Mouse (Mus musculus): ENCODE data around the gene Ppm1a.

Gene Ppm1a

GRCm38 (mm10) chr12:72825656-72826055, 68.4 kb downstream of the Ppm1a start:
- DNase-seq (ENCODE audit: low read depth, low spot score) = no peak

GRCm38 (mm10) chr12:72828846-72829556, 71.7 kb downstream of the Ppm1a start:
- no peak for DNase-seq (ENCODE audit: low read depth, low spot score)

GRCm38 (mm10) chr12:72829777-72830176, 72.5 kb downstream of the Ppm1a start:
- no peak for DNase-seq (ENCODE audit: low read depth, low spot score)

GRCm38 (mm10) chr12:72830317-72830716, 73.1 kb downstream of the Ppm1a start:
- DNase-seq (ENCODE audit: low read depth, low spot score) = no peak

GRCm38 (mm10) chr12:72831711-72832432, 74.6 kb downstream of the Ppm1a start:
- no peak for DNase-seq (ENCODE audit: low read depth, low spot score)

- peak; percentile 47 for DNase-seq (ENCODE audit: low read depth, low spot score)
Observed at GRCm38 (mm10) chr12:72834773-72835517, 77.7 kb downstream of the Ppm1a start.

- peak; percentile 47 for DNase-seq (ENCODE audit: low read depth, low spot score)
Observed at GRCm38 (mm10) chr12:72835518-72836015, 78.3 kb downstream of the Ppm1a start.

GRCm38 (mm10) chr12:72837302-72837701, 80.0 kb downstream of the Ppm1a start:
- no peak for DNase-seq (ENCODE audit: low read depth, low spot score)

GRCm38 (mm10) chr12:72841500-72841899, 84.2 kb downstream of the Ppm1a start:
- no peak for DNase-seq (ENCODE audit: low read depth, low spot score)

- peak; percentile 44 for DNase-seq (ENCODE audit: low read depth, low spot score)
Observed at GRCm38 (mm10) chr12:72843135-72843534, 85.9 kb downstream of the Ppm1a start.

- DNase-seq (ENCODE audit: low read depth, low spot score) = peak; percentile 20
Observed at GRCm38 (mm10) chr12:72843555-72843954, 86.3 kb downstream of the Ppm1a start.

- DNase-seq (ENCODE audit: low read depth, low spot score) = peak; percentile 88
Observed at GRCm38 (mm10) chr12:72843973-72844620, 86.8 kb downstream of the Ppm1a start.

- DNase-seq (ENCODE audit: low read depth, low spot score) = no peak
Observed at GRCm38 (mm10) chr12:72845946-72846345, 88.7 kb downstream of the Ppm1a start.

GRCm38 (mm10) chr12:72847725-72848124, 90.5 kb downstream of the Ppm1a start:
- DNase-seq (ENCODE audit: low read depth, low spot score) = peak; percentile 62

All from A20 (cell line).